Mouse (Mus musculus) liver, adult 2 months (tissue): ENCODE data around the gene Npr3.

Experiments
- CTCF ChIP-seq: fragments of 200-500 bp; IDR thresholded peaks from 2 replicates; pipeline ENCODE4 v1.5.1; 2011; ENCODE audit warnings: low read depth, low read length, control low read depth
- POLR2A ChIP-seq: fragments of 200-500 bp; IDR thresholded peaks from 2 replicates; pipeline ENCODE4 v1.6.1; 2011; ENCODE audit warnings: low read length, control low read depth; ENCODE audit not compliant: insufficient read depth; ENCODE audit errors: extremely low read depth

DNA sequence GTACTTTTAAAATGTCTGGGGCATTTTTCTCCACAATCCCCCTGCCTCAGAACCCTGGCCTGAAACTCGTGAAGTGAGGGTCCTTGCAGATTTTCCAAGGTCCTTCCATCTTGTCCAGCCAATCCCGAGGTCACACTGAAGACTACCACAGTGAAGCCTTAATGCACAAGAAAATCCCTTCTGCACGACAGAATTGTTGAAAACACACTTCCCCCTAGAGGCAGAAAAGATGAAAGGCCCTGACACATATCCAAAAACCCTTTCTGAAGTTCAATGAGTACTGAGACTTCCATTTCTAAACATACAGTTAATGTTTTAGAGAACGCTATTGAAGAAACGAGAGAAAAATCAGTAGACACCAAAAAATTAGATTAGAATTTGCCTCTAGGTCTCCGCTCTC lies 2.8 kb upstream of the Npr3 start:
- TF ChIP-seq CTCF, result no peak
- no peak for TF ChIP-seq POLR2A
